ENCODE assay signal across 8 mouse cellular contexts in the genomic region with DNA sequence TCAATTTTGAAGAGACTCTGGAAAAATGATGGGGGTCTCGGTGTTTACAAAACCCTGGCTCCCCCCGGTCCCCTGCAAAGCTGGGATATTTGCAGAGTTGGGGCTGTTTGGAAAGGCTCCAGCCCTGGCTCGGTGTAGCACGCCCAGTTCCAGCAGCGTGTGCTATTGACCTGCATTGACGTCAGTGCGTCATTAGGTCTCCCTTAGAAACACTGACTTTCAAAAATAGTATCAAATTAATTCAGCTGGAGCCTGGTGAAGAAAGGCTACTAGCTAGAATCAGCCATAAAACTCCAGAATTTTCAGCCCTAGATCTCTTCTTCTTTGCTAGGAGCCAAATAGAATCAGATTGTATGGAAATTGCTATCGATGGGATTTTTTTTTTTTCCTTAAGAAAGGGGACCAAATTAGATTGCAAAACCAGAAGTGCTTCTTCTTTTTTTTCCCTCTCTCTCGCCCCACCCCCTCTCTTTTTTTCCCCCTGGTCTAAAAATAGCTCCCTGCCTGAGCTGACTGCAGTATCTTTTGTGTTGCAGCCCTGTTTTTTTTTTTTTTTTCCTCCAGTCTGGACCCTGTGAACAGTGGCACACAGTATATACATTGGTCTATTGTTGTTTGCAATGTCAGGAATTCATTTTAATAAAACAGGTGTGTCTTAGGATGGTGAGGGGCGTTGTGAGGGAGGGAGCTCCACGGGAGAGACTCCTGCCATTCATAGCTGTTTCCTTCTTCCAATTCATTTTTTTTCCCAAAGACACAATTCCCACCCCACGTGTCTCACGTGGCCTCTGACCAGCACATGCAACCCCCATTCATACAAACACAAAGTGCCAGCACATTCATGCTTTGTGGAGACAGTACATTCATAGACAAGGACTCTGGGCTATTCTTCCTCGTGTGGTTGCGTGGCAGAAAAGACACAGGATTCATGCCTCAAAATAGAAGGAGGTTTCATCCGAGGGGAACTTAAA.
DNase-seq lines count a peak whose midpoint lies in the region; ATAC-seq and TF ChIP-seq lines count a peak whose summit lies in the region.

No protein-coding gene starts in this region.

- H3K4me1 ChIP-seq in heart, postnatal 0 days (ENCODE audit: control insufficient read depth, insufficient read depth), result peaks cover 24% of the 10 kb centered on the region

- peak overlapping the region; percentile 32; the same call in 1 of the 2 replicates for H3K9ac ChIP-seq in heart, postnatal 0 days (replicated peaks; ENCODE audit: low read depth, low read length)

- H3K27me3 ChIP-seq in heart, postnatal 0 days (ENCODE audit: control insufficient read depth, insufficient read depth, low read length), result no peaks in the 10 kb centered on the region

- no peaks in the 10 kb centered on the region for H3K36me3 ChIP-seq in heart, postnatal 0 days (replicated peaks; ENCODE audit: control insufficient read depth, insufficient read depth, low read length)

- no peaks in the 10 kb centered on the region for H3K9me3 ChIP-seq in heart, postnatal 0 days (replicated peaks; ENCODE audit: control insufficient read depth, low read length)

- TF ChIP-seq EP300 in heart, postnatal 0 days (IDR thresholded peaks at IDR 0.05; ENCODE audit: low read depth), result 0 out of 2 replicates have a peak, but pooled peaks have one; percentile 23

- peak; percentile 72 for ATAC-seq in heart, postnatal 0 days (ENCODE audit: insufficient read depth, low read depth)

- H3K4me2 ChIP-seq in heart, postnatal 0 days (ENCODE audit: low read depth, low read length), result peak overlapping the region; percentile 79

- WGBS in heart, postnatal 0 days, result 6% methylated on average over 16 of the region's 16 CpGs

- no peak for TF ChIP-seq CTCF in heart, postnatal 0 days (IDR thresholded peaks at IDR 0.05; ENCODE audit: low read depth)

- DNase-seq in heart, adult 11 months, result peak; percentile 95
- no peak for DNase-seq in heart, postnatal 25 days (ENCODE audit: low spot score)
- peak; percentile 40 for DNase-seq in embryo, embryonic 9.5 days (ENCODE audit: extremely low spot score)
- DNase-seq in heart, postnatal 0 days (ENCODE audit: low spot score), result peak; percentile 64
- peak; percentile 52 to 78 for DNase-seq in kidney, postnatal 25 days
- DNase-seq in lung, postnatal 36 days, result peak; percentile 43
- peak; percentile 35 for DNase-seq in skeletal muscle tissue, adult 2 months (ENCODE audit: low read depth, low spot score)
- DNase-seq in ovary, postnatal 36 days (ENCODE audit: low spot score), result no peak

- peak overlapping the region; percentile 63; the same call in 1 of the 2 replicates for H3K27ac ChIP-seq in heart, postnatal 0 days (ENCODE audit: low read depth)

- intact Hi-C loops in heart, postnatal 25 days (cut with DNase I), result no loop called here

- peak overlapping the region; percentile 50 for H3K4me3 ChIP-seq in heart, postnatal 0 days (ENCODE audit: low read depth, low read length)

Comparison
In these comparisons a context has a peak if more than half of its experiments do, and no peak if none do; other contexts are left out.
1. DNase-seq: peak in heart, adult 11 months (single experiment), embryo, embryonic 9.5 days (single experiment), heart, postnatal 0 days (single experiment), kidney, postnatal 25 days (2 of 2), lung, postnatal 36 days (single experiment) and skeletal muscle tissue, adult 2 months (single experiment); none in heart, postnatal 25 days (single experiment) and ovary, postnatal 36 days (single experiment).